In the genomic region with DNA sequence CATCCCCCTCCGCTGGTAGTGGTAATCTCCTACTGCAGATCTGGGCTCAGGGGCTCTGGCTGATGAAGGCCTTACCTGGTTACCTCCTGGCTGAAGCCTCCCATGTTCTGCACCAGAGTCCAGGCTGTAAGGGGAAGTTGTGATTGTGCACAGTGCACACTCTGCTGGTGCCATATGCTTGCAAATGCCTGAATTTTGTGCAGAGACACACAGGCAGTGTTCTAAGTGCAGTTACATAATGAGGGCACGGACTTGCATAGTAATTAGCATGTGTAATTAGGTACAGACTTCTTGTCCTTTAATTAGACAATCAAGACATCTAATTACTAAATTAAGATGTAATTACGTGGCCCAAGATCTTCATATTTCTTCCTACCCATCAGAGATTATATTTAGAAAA, we compare ENCODE assay signal across 22 mouse cellular contexts.
DNase-seq lines count a peak whose midpoint lies in the region; ATAC-seq and TF ChIP-seq lines count a peak whose summit lies in the region.
"Had no signal": no experiment of that assay in that cellular context is flagged by ENCODE, and none has a peak within 500 bp of the region (broad histone marks: within the 10 kb centered on the region; RNA-seq: fewer than 3 reads in every experiment).

No protein-coding gene starts in this region.

- H3K4me2 ChIP-seq in forebrain, embryonic 11.5 days (ENCODE audit: low read depth, low read length, severe bottlenecking) = no peak overlapping the region
- H3K4me2 ChIP-seq in forebrain, postnatal 0 days (ENCODE audit: low read depth) = no peak overlapping the region
- H3K4me2 ChIP-seq: embryonic facial prominence, embryonic 12.5 days; heart, embryonic 11.5 days; heart, embryonic 15.5 days; hindbrain, embryonic 15.5 days; intestine, embryonic 15.5 days had no signal

- TF ChIP-seq CTCF in forebrain, postnatal 0 days (IDR thresholded peaks at IDR 0.05; ENCODE audit: low read depth) = no peak

- H3K9me3 ChIP-seq in forebrain, embryonic 11.5 days (ENCODE audit: control insufficient read depth, low read length) = no peaks in the 10 kb centered on the region
- peaks cover 5% of the 10 kb centered on the region; the same call in 1 of the 2 replicates for H3K9me3 ChIP-seq in forebrain, embryonic 10.5 days
- H3K9me3 ChIP-seq in forebrain, postnatal 0 days (ENCODE audit: low read length) = no peaks in the 10 kb centered on the region
- no peaks in the 10 kb centered on the region for H3K9me3 ChIP-seq in midbrain, embryonic 10.5 days (replicated peaks)
- H3K9me3 ChIP-seq: heart, embryonic 15.5 days; hindbrain, embryonic 15.5 days had no signal

- no peaks in the 10 kb centered on the region for H3K27me3 ChIP-seq in forebrain, embryonic 11.5 days (ENCODE audit: control insufficient read depth, insufficient read depth, low read length)
- no peaks in the 10 kb centered on the region for H3K27me3 ChIP-seq in forebrain, embryonic 10.5 days (ENCODE audit: poor library complexity, severe bottlenecking)
- H3K27me3 ChIP-seq in forebrain, postnatal 0 days (ENCODE audit: insufficient read depth, low read length) = no peaks in the 10 kb centered on the region
- H3K27me3 ChIP-seq in midbrain, embryonic 10.5 days (ENCODE audit: low read depth, poor library complexity, severe bottlenecking) = no peaks in the 10 kb centered on the region
- H3K27me3 ChIP-seq: embryonic facial prominence, embryonic 12.5 days; heart, embryonic 15.5 days; hindbrain, embryonic 15.5 days; intestine, embryonic 15.5 days had no signal

- peak; percentile 64 for ATAC-seq in forebrain, embryonic 11.5 days (replicated peaks; ENCODE audit: low FRiP score)
- ATAC-seq in forebrain, postnatal 0 days = 0 out of 2 replicates have a peak, but pooled peaks have one; percentile 17
- ATAC-seq: CD4-positive, CD25-positive, alpha-beta regulatory T cell, adult 4 months; intestine, embryonic 15.5 days had no signal

- WGBS in forebrain, embryonic 11.5 days = 66% methylated on average over 3 of the region's 3 CpGs
- 70% methylated on average over 3 of the region's 3 CpGs for WGBS in forebrain, embryonic 10.5 days
- 34% methylated on average over 3 of the region's 3 CpGs for WGBS in forebrain, postnatal 0 days
- 80% methylated on average over 3 of the region's 3 CpGs for WGBS in midbrain, embryonic 10.5 days

- no peak for DNase-seq in forebrain, embryonic 11.5 days (ENCODE audit: low spot score)
- DNase-seq in forebrain, embryonic 10.5 days (ENCODE audit: extremely low spot score, low spot score) = no peak
- peak; percentile 37 for DNase-seq in retina, postnatal 1 day
- DNase-seq in retina, embryonic 14.5 days (ENCODE audit: low spot score) = no peak
- no peak for DNase-seq in forebrain, postnatal 0 days
- no peak for DNase-seq in midbrain, embryonic 10.5 days (ENCODE audit: low spot score)
- DNase-seq in layer of hippocampus, adult 9-11 months = no peak
- DNase-seq: adrenal gland, postnatal 10 days; B cell, adult 2 months; cerebellum, adult 11-12 months; cerebellum, adult 9-10 months; cerebellum, postnatal 25 days; gastrocnemius, postnatal 10 days; heart, adult 18-20 months; heart, postnatal 14 days had no signal

- no peaks in the 10 kb centered on the region for H3K4me1 ChIP-seq in forebrain, embryonic 11.5 days (replicated peaks; ENCODE audit: control insufficient read depth, insufficient read depth, low read length)
- H3K4me1 ChIP-seq in forebrain, embryonic 10.5 days = peaks cover 6% of the 10 kb centered on the region; the same call in 1 of the 2 replicates
- 0 out of 2 replicates have a peak, but pooled peaks cover 2% of the 10 kb centered on the region for H3K4me1 ChIP-seq in forebrain, postnatal 0 days (ENCODE audit: insufficient read depth)
- no peaks in the 10 kb centered on the region for H3K4me1 ChIP-seq in midbrain, embryonic 10.5 days
- H3K4me1 ChIP-seq: embryonic facial prominence, embryonic 12.5 days; hindbrain, embryonic 15.5 days had no signal

- H3K4me3 ChIP-seq in forebrain, embryonic 11.5 days (ENCODE audit: low read depth, low read length) = no peak overlapping the region
- H3K4me3 ChIP-seq in forebrain, embryonic 10.5 days = no peak overlapping the region
- no peak overlapping the region for H3K4me3 ChIP-seq in forebrain, postnatal 0 days (ENCODE audit: low read depth, low read length)
- no peak overlapping the region for H3K4me3 ChIP-seq in midbrain, embryonic 10.5 days
- H3K4me3 ChIP-seq: embryonic facial prominence, embryonic 12.5 days; heart, embryonic 15.5 days; hindbrain, embryonic 15.5 days; intestine, embryonic 15.5 days had no signal

- H3K27ac ChIP-seq in forebrain, embryonic 11.5 days (ENCODE audit: low read depth, low read length) = no peak overlapping the region
- no peak overlapping the region for H3K27ac ChIP-seq in forebrain, embryonic 10.5 days
- no peak overlapping the region for H3K27ac ChIP-seq in forebrain, postnatal 0 days (ENCODE audit: low read depth, low read length)
- H3K27ac ChIP-seq in midbrain, embryonic 10.5 days (replicated peaks) = no peak overlapping the region
- H3K27ac ChIP-seq: embryonic facial prominence, embryonic 12.5 days; heart, embryonic 15.5 days; hindbrain, embryonic 15.5 days; intestine, embryonic 15.5 days had no signal

- no peak overlapping the region for H3K9ac ChIP-seq in forebrain, embryonic 11.5 days (ENCODE audit: low read length)
- H3K9ac ChIP-seq in forebrain, postnatal 0 days = no peak overlapping the region
- H3K9ac ChIP-seq: embryonic facial prominence, embryonic 12.5 days; heart, embryonic 15.5 days; hindbrain, embryonic 15.5 days; intestine, embryonic 15.5 days had no signal

- no peaks in the 10 kb centered on the region for H3K36me3 ChIP-seq in forebrain, embryonic 11.5 days (ENCODE audit: control insufficient read depth, insufficient read depth, low read length)
- no peaks in the 10 kb centered on the region for H3K36me3 ChIP-seq in forebrain, embryonic 10.5 days (replicated peaks)
- no peaks in the 10 kb centered on the region for H3K36me3 ChIP-seq in forebrain, postnatal 0 days (ENCODE audit: insufficient read depth)
- no peaks in the 10 kb centered on the region for H3K36me3 ChIP-seq in midbrain, embryonic 10.5 days
- H3K36me3 ChIP-seq: embryonic facial prominence, embryonic 12.5 days; G1E; heart, embryonic 15.5 days; hindbrain, embryonic 15.5 days; intestine, embryonic 15.5 days had no signal
